Mouse (Mus musculus): ENCODE data around the gene Snx13. TPM values are rescaled to one million over a fixed set of nuclear protein-coding genes. Genes with fewer than 3 reads are reported as not detected.

Snx13 gene
- polyA plus RNA-seq, 1 experiment, result 1.1 TPM

GRCm38 (mm10) chr12:35067621-35068020 lies 20.6 kb downstream of the Snx13 start:
- Histone ChIP-seq H3K4me3 (replicated peaks) (no peak overlapping the region), H3K9me3 (no peaks in the 10 kb centered on the region), H3K36me3 (replicated peaks; ENCODE audit: low read length) (peaks cover 4% of the 10 kb centered on the region), H3K27me3 (replicated peaks) (no peaks in the 10 kb centered on the region), H3K4me1 (peaks cover 36% of the 10 kb centered on the region)
- TF ChIP-seq GATA1 (IDR thresholded peaks at IDR 0.05; ENCODE audit: borderline replicate concordance, low read length) (no peak), FLI1 (IDR thresholded peaks at IDR 0.05; ENCODE audit: low read length) (no peak)

- Histone ChIP-seq H3K9me3 (no peaks in the 10 kb centered on the region), H3K4me1 (peaks cover 33% of the 10 kb centered on the region), H3K27me3 (replicated peaks) (no peaks in the 10 kb centered on the region), H3K4me3 (replicated peaks) (peak overlapping the region; percentile 56), H3K36me3 (replicated peaks; ENCODE audit: low read length) (peaks cover 6% of the 10 kb centered on the region)
- no peak for TF ChIP-seq FLI1 (IDR thresholded peaks at IDR 0.05; ENCODE audit: low read length)
- no peak for TF ChIP-seq GATA1 (IDR thresholded peaks at IDR 0.05; ENCODE audit: borderline replicate concordance, low read length)
These were observed 24.4 kb downstream of the Snx13 start for GRCm38 (mm10) chr12:35071336-35071735.

- Histone ChIP-seq H3K9me3 (no peaks in the 10 kb centered on the region), H3K4me1 (peaks cover 29% of the 10 kb centered on the region), H3K4me3 (replicated peaks) (no peak overlapping the region), H3K27me3 (replicated peaks) (no peaks in the 10 kb centered on the region), H3K36me3 (replicated peaks; ENCODE audit: low read length) (peaks cover 3% of the 10 kb centered on the region)
- TF ChIP-seq GATA1 (IDR thresholded peaks at IDR 0.05; ENCODE audit: borderline replicate concordance, low read length), result no peak
- no peak for TF ChIP-seq FLI1 (IDR thresholded peaks at IDR 0.05; ENCODE audit: low read length)
These were observed 25.2 kb downstream of the Snx13 start for GRCm38 (mm10) chr12:35072178-35072577.

GRCm38 (mm10) chr12:35075993-35076392 lies 29.0 kb downstream of the Snx13 start:
- Histone ChIP-seq H3K4me1 (peaks cover 21% of the 10 kb centered on the region), H3K27me3 (replicated peaks) (no peaks in the 10 kb centered on the region), H3K4me3 (replicated peaks) (no peak overlapping the region), H3K36me3 (replicated peaks; ENCODE audit: low read length) (peaks cover 3% of the 10 kb centered on the region), H3K9me3 (no peaks in the 10 kb centered on the region)
- no peak for TF ChIP-seq GATA1 (IDR thresholded peaks at IDR 0.05; ENCODE audit: borderline replicate concordance, low read length)

- H3K36me3 ChIP-seq (replicated peaks; ENCODE audit: low read length), result peaks cover 49% of the 10 kb centered on the region
- no peaks in the 10 kb centered on the region for H3K27me3 ChIP-seq (replicated peaks)
- no peak overlapping the region for H3K4me3 ChIP-seq (replicated peaks)
- H3K4me1 ChIP-seq, result no peaks in the 10 kb centered on the region; the same call in 1 of the 2 replicates
- H3K9me3 ChIP-seq, result no peaks in the 10 kb centered on the region
- TF ChIP-seq GATA1 (IDR thresholded peaks at IDR 0.05; ENCODE audit: borderline replicate concordance, low read length), result no peak
- no peak for TF ChIP-seq FLI1 (IDR thresholded peaks at IDR 0.05; ENCODE audit: low read length)
These were observed 76.6 kb downstream of the Snx13 start for GRCm38 (mm10) chr12:35123549-35123948.

GRCm38 (mm10) chr12:35153186-35153585 lies 106.2 kb downstream of the Snx13 start:
- Histone ChIP-seq H3K4me3 (replicated peaks) (no peak overlapping the region), H3K9me3 (no peaks in the 10 kb centered on the region), H3K4me1 (peaks cover 24% of the 10 kb centered on the region), H3K36me3 (replicated peaks; ENCODE audit: low read length) (peaks cover 10% of the 10 kb centered on the region), H3K27me3 (replicated peaks) (peaks cover 3% of the 10 kb centered on the region)
- no peak for TF ChIP-seq GATA1 (IDR thresholded peaks at IDR 0.05; ENCODE audit: borderline replicate concordance, low read length)
- TF ChIP-seq FLI1 (IDR thresholded peaks at IDR 0.05; ENCODE audit: low read length), result no peak

- Histone ChIP-seq H3K4me3 (replicated peaks) (no peak overlapping the region), H3K9me3 (no peaks in the 10 kb centered on the region), H3K4me1 (peaks cover 15% of the 10 kb centered on the region), H3K36me3 (replicated peaks; ENCODE audit: low read length) (peaks cover 6% of the 10 kb centered on the region), H3K27me3 (replicated peaks) (peaks cover 3% of the 10 kb centered on the region)
- TF ChIP-seq GATA1 (IDR thresholded peaks at IDR 0.05; ENCODE audit: borderline replicate concordance, low read length) (no peak), FLI1 (IDR thresholded peaks at IDR 0.05; ENCODE audit: low read length) (no peak)
These were observed 107.2 kb downstream of the Snx13 start for GRCm38 (mm10) chr12:35154149-35154548.

GRCm38 (mm10) chr12:35157237-35157636 lies 110.3 kb downstream of the Snx13 start:
- Histone ChIP-seq H3K4me1 (peaks cover 4% of the 10 kb centered on the region), H3K4me3 (replicated peaks) (no peak overlapping the region), H3K9me3 (no peaks in the 10 kb centered on the region), H3K27me3 (replicated peaks) (peaks cover 5% of the 10 kb centered on the region), H3K36me3 (replicated peaks; ENCODE audit: low read length) (no peaks in the 10 kb centered on the region)
- TF ChIP-seq GATA1 (IDR thresholded peaks at IDR 0.05; ENCODE audit: borderline replicate concordance, low read length), result no peak
- TF ChIP-seq FLI1 (IDR thresholded peaks at IDR 0.05; ENCODE audit: low read length), result no peak

- no peaks in the 10 kb centered on the region for H3K9me3 ChIP-seq
- H3K36me3 ChIP-seq (replicated peaks; ENCODE audit: low read length), result no peaks in the 10 kb centered on the region
- peaks cover 2% of the 10 kb centered on the region for H3K27me3 ChIP-seq (replicated peaks)
- no peak for TF ChIP-seq FLI1 (IDR thresholded peaks at IDR 0.05; ENCODE audit: low read length)
- no peak for TF ChIP-seq GATA1 (IDR thresholded peaks at IDR 0.05; ENCODE audit: borderline replicate concordance, low read length)
- H3K4me1 ChIP-seq, result no peaks in the 10 kb centered on the region
- no peak overlapping the region for H3K4me3 ChIP-seq (replicated peaks)
These were observed 114.7 kb downstream of the Snx13 start for GRCm38 (mm10) chr12:35161690-35162089.

- peaks cover 11% of the 10 kb centered on the region for H3K27me3 ChIP-seq (replicated peaks)
- H3K36me3 ChIP-seq (replicated peaks; ENCODE audit: low read length), result no peaks in the 10 kb centered on the region
- TF ChIP-seq FLI1 (IDR thresholded peaks at IDR 0.05; ENCODE audit: low read length) (no peak), GATA1 (IDR thresholded peaks at IDR 0.05; ENCODE audit: borderline replicate concordance, low read length) (no peak)
- H3K4me3 ChIP-seq (replicated peaks), result no peak overlapping the region
- H3K4me1 ChIP-seq, result no peaks in the 10 kb centered on the region
- H3K9me3 ChIP-seq, result no peaks in the 10 kb centered on the region
These were observed 123.3 kb downstream of the Snx13 start for GRCm38 (mm10) chr12:35170275-35170674.

- Histone ChIP-seq H3K4me1 (0 out of 2 replicates have a peak, but pooled peaks cover 4% of the 10 kb centered on the region), H3K27me3 (replicated peaks) (peaks cover 5% of the 10 kb centered on the region), H3K4me3 (replicated peaks) (no peak overlapping the region), H3K36me3 (replicated peaks; ENCODE audit: low read length) (no peaks in the 10 kb centered on the region), H3K9me3 (no peaks in the 10 kb centered on the region)
- no peak for TF ChIP-seq GATA1 (IDR thresholded peaks at IDR 0.05; ENCODE audit: borderline replicate concordance, low read length)
These were observed 129.0 kb downstream of the Snx13 start for GRCm38 (mm10) chr12:35175938-35176337.

Data from megakaryocyte, embryonic 14.5 days (primary cell).